Mouse (Mus musculus): ENCODE data around the gene Uckl1.

Gene Uckl1

DNA sequence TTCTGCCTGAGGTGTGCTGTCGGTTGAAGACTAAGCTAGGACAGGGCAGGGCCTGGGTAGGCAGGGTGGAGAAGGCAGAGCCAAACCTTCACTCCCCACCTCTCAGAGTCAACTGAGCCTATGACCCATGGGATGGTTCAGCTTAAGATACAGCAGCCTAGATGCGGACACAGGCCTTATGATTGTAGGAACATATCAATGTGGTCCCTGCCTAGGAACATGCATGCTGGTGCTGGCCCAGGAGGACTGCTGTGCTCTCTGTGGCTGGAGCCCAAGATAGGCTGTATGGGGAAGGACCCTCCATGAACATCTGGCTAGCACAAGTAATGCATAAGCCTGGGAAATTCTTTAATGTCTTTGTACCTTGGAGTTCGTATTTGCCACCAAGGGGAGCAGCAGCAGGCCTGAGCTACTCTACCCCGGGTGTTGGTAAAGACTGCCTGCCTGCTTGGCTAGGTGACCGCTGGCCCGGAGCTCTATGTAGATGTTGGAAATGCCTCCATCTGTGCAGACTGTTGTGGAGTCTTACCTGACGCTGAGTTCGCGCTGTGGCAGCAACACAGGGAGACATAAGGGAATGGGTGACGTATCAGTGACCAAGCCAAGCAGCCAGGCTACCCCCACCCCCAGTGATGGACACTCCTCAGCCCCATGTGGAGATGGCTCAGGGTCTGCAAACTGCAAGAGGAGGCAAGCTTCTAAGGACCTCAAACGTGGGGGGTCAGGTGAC lies 12.6 kb downstream of the Uckl1 start:
- DNase-seq, result peak in 1 of 2 experiments; percentile 44

DNA sequence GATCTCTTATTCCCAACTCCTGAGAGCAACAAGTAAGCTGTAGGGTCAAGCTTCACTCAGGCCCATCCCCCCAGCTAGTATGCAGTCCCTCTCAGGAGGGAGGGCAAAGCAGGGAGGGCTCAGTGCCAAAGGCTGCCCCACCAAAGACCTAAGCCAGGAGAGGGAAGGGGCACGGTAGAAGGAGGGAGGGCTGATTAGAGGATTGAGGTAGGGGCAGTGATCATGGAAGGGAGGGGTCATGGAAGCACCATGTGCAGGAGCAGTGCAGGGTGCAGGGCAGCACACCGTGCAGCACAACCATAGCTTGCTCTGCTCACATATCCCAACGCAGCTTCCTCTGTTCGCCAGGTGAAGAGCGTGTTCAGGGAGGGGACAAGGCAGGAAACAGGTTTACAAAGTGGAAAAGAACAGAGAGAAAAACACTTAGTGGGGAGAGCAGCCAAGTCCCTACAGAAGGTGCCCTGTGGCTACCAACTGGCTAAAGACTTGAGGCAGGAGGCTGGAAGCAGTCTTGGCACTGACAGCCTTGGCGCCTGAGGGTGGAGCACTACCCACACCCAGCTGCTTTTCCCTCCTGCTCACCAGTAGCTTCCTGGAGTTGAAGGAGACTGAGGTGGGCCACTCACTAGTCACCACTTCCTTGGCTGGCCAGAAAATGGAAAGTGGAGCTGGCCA lies 13.6 kb downstream of the Uckl1 start:
- peak; percentile 78 to 80 for DNase-seq

DNA sequence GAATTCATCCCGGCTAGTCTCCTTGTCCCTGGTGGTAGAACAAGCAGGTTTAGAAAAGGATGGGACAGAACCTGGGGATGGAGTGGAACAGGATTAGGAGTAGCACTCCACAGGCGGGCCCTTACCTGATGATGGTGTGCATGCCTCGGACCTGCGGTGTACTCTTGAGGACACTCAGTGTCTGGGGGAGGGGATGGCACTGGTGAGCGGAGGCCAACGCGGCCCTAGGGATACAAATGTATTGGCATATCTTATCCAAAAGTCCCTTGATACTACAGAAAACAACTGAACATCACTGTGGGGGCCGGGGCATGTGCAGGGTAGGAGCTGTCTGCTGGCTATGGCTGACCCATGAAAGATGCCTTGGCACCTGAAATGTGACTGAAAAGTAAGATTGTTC lies 14.3 kb downstream of the Uckl1 start:
- no peak for DNase-seq

DNA sequence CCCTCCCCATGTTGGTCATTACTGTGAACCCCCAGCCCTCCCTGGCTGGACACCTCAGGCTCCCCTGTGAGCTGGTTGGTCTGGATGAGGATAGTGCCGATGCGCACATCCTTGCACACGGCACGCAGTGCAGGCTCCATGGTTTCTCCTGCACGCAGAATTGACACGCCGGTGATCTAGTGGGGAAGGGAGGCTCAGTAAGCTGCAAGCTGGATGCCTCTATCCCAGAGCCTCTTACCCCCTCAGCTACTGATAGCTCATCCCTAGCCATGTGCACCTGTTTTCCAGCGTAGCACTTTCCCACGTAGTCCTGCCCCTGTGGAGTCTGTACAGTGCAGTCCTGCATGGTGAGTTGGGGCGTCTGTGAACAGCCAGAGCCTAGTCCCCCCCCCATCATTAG lies 14.8 kb downstream of the Uckl1 start:
- DNase-seq, result no peak

DNA sequence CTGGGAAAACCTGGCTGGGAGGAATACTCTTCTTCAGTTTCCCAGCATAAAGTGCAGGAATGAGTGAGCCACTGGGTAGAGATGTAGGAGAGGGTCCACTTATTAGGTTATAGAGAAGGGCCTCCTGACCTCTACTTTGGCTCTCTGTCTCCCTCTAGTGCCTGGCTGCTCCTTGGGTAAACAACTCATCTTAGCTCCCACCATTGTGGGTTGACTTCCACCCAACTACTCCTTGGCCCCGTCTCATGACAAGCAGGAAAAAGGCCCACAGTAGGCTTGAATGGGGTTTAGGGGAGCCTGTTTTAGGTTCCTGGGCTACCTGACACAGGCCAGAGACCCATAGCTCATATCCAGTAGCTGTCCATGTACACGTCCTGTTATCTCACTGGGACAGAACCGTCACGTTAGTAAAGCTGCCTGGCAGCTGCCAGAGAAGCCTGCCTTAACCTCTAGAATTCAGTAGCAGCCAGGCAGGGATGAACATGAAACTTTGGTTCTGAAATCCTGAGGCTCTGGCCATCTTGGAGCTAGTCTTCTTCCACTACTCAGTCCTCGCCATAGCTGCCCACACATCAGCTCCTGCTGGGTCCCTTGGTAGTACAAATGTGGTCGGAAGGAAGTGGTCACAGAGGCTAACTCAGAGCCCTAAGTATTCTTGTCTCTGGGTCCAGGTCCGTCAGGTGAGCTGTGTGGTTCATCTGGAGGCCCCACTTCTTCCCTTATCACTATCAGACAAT lies 16.3 kb downstream of the Uckl1 start:
- DNase-seq, result peak; percentile 59 to 79

DNA sequence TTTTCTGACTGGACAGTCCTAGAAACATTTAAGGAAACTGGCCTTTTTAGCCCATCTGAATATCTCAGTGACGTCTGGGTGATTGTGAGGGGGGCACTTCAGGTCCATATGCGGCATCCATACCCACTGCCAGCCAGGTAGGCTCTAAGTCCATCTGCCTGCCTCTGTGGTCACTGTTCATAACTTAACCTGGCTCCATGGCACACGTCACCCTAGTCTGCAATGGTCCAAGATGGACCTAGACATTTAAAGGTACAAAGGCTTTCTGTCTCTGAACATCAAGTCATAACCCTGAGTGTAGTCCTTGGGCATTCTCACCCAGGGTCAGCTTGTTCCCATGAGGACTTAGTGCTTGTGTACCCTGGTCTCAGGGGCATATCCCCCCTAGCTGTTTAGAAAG lies 17.4 kb downstream of the Uckl1 start:
- no peak for DNase-seq

DNA sequence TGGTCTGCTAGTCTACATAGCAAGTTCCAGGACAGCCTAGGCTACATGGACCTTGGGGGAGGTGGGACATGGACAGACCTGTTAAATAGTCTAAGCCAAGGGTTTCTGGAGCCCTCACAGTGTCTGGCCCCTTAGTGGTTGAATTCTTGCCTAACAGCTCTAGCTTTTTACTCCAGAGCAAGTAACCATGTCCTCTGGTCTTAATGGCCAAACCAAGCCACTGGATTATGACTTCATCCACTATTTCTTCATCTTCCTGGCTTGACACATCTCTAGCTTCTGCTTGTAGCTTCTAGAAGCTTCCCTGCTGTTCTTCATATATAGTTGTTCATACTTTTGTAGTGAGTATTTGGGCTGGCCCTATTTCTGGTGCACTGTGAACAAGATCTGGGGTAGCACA lies 30.9 kb downstream of the Uckl1 start:
- no peak for DNase-seq

DNA sequence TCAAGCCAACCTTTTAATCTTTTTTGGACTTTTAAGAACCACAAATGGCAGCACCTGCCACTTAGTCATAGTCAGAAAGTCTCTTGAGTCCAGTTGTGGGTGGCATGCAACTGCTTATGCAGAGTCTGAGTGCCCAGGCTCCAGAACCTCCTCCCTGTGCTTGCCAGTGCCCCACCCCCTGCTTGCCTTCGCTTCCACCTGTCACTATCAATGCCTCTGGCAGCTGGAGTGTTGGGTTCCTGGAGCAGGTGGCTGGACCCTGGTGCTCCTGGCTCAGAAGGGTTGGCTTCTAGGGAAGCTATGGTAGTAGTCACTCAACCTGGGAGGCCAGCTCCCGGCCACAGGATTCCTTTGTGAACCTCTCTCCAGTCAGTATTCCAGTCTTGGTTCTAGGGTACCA lies 34.5 kb downstream of the Uckl1 start:
- no peak for DNase-seq

DNA sequence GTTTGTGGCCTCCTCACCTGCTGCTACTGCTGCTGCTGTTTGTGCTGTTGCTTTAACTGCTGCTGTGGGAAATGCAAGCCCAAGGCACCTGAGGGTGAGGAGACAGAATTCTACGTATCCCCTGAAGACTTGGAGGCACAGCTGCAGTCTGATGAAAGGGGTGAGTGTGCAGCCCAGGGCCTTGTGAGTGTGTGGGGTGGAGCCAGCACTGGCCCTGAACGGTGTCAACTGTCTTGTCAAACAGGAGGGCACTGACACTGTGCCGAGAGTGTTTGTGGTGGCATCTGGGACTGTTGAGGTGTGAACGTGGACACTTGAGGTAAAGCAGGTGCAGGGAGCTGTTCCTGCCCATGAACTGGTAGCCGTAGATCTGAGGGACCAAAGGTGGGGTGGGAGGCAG lies 36.0 kb downstream of the Uckl1 start:
- no peak for DNase-seq

DNA sequence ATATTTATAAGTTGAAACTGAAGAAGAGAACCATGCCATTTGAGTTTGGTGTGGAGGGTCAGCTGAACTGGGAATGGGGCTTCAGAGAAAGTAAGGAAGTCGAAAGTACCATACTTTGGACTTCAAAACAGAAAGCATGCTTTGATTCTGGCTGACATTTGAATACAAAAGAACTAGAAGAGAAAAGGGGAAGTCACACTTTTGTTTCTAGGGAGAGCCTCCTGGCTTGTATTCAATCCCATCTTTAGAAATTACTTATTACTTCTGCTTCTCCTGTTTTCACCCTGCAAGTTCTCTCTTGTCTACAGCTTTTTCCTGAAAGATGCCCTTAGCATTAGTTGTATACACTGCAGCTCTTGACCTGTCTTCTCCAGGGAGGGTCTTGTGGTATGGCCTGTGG lies 36.5 kb downstream of the Uckl1 start:
- DNase-seq, result no peak

DNA sequence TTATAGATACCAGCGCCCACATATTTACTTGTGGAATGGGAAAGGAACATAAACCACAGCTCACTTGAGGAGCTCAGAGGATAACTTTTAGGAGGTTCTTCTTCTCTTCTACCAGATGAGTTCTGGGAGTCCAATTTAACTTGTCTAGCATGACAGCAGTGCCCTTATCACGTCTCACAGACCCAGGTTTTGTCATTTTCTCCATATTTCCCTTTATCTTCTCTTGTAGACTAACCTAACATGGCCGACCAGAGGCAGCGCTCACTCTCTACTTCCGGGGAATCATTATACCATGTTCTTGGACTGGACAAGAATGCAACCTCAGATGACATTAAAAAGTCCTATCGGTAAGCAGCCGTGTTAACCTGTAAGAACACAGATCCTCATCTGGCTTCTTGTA lies 38.5 kb downstream of the Uckl1 start:
- no peak for DNase-seq

DNA sequence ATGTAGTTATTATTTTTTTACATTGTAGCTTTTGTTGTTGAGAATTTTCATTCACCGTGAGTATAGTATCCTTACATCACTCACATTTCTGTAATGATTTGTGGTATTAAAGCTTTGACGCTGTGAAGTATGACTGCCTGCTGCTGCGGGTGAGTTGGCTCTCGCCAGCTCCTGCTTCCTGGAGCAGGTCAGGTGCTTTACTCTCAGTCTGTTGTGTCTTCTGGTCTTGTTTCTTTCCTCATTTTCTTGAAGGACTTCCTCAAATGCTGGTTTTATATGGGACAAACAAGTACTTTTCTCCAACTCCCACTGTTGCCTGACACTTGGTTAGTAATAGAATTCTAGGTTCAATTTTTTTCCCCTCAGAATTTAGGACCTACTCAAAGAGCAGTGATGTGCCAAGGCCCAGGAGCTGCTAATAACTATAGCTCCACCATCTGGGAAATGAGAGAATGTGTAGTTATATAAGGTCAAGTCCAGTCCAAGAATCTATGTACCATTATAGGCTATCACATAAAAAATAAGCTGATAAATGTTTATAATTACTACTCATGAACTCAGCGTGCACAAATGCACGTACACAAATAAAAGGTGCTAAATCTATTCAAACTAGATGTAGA lies 42.8 kb downstream of the Uckl1 start:
- no peak for DNase-seq

DNA sequence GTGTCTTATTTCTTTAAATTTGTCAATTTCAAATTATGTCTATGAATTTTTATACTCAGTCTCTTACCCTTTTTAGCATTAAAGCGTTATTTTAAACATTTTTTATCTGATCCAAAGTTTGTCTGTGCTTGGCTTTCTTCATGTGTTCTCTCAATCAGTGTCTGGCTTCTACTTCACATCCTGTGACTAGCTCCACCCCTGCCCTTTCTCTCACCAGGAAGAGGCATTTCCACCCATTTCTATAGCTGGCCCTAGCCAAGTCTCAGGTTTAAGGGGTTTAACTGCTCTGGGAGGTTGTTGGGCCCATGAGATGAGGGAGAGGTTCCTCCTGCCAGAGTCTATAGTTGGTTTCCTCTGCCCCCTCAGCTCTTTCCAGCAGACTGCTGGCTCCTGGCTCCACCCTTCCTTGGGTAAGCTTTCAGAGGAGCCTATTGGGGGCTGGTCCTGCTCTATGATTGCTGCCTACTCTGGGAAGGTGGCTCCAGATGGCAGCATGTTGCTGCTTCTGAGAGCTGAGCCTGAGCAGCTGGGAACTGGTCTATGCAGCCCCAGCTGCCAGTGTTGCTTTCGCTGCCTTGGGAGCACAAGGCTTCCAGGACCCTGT lies 47.1 kb downstream of the Uckl1 start:
- peak; percentile 51 to 54 for DNase-seq

DNA sequence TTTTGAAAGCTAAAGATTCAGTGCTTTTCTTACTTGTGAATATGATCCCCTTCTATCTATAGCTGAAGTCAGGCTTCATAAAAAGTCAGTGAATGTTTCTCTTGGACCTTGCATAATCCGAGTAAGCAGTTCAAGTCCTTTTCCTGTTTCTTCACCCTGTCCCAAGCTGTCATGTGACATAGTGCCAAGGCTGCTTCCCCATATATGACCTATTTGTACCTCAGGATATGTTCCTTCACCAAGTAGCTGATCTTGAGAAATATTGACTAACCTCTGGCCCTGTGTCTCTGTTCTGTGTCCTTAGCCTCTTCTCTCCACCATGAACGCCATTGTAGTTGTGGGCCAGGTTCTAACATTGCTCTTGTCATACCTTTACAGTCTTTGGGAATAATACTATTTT lies 48.3 kb downstream of the Uckl1 start:
- no peak for DNase-seq

DNA sequence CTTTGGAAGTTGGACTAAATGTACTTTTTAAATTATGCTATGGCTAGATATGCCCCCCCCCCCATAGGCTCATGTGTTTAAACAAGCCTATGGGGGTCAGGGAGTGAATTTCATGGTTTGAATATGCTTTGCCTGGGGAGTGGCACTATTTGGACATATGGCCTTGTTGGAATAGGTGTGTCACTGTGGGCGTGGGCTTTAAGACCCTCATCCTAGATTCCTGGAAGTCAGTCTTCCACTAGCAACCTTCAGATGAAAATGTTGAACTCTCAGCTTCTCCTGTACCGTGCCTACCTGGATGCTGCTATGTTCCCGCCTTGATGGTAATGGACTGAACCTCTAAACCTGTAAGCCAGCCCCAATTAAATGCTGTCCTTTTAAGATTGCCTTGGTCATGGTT lies 52.1 kb downstream of the Uckl1 start:
- DNase-seq, result no peak

DNA sequence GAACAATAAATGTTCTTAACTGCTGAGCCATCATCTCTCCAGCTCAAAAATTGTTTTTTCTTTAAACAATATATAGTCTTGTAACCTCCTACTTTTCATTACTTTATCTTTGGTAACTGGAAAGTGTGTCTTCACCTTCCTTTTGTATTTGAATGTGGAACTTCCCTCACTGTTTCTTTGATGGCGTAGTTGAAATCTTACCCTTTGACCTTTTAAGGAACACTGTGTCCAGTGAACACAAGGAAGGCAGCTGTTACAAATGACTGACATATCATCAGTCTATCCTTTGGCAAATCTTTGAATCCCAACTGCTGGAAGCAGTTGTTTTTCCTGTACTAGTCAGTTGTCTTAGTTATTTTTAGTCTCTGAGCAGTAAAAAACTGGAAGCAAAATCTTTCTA lies 55.6 kb downstream of the Uckl1 start:
- DNase-seq, result no peak

DNA sequence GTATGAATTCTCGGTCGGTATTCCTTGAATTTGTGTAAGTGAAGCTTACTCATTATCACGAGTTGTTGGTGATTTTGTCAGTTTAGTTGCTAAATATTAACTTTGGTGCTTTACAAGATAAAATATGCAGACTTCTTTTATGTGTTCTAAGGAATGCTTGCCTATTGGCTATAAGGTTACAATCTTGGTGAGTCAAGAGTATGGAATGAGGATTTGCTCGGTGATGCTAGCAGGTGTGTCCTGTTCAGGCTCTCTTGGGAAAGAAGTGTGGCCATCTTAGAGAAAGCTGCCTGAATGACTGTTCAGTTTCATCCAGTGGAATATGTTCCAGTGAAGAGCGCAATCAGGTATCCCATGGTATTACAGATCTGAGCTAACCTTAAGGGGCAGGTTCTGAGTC lies 59.2 kb downstream of the Uckl1 start:
- DNase-seq, result no peak

DNA sequence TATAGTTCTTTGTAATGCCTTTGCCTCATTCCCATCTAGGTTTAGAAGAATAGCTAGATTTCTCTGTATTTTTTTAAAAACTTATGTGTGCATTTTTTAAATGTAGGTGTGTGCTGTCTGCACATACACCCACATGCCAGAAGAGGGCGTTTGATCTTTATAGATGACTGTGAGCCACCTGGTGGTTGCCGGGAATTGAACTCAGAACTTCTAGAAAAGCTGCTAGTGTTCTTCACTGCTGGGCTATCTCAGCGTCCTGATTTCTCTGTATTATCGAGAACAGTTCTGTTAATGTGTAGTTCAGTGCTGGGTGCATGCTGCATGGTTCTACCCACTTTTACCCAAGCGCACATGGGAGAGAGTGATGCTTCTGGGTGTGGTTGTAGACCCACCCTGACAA lies 61.9 kb downstream of the Uckl1 start:
- DNase-seq, result peak; percentile 41 to 67

DNA sequence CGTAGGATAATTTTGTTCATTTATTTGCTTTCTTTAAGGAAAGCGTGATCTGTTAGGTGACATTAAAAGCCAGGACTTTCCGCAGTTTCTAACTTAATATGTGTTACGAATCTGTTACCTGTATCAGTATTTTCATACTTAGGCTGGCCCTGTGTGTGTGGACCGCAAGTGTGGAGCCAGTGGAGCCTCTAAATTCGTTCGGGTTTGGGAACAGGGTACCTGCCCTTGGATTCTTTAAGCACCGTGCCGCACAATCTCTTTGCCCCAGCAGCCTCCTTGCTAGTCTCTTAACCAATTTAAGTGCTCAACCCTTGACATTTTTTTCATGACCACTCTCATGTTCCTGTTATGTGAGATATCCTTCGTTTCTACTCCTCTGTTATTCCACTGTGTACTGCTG lies 63.2 kb downstream of the Uckl1 start:
- DNase-seq, result no peak

DNA sequence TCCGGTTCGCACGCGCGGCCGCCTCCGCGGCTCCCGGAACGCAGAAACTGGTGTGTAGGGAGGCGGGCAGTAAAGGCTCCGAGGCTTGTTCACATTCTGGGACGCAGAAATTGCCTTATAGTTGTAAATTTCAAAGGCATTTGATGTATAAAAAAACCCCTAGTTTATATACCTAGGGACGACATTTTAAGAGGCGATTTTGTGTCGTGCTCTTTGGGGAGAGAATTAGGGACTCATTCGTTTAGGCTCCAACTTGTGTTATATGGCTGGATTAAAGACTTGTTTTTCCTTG lies 63.8 kb downstream of the Uckl1 start:
- no peak for DNase-seq

DNA sequence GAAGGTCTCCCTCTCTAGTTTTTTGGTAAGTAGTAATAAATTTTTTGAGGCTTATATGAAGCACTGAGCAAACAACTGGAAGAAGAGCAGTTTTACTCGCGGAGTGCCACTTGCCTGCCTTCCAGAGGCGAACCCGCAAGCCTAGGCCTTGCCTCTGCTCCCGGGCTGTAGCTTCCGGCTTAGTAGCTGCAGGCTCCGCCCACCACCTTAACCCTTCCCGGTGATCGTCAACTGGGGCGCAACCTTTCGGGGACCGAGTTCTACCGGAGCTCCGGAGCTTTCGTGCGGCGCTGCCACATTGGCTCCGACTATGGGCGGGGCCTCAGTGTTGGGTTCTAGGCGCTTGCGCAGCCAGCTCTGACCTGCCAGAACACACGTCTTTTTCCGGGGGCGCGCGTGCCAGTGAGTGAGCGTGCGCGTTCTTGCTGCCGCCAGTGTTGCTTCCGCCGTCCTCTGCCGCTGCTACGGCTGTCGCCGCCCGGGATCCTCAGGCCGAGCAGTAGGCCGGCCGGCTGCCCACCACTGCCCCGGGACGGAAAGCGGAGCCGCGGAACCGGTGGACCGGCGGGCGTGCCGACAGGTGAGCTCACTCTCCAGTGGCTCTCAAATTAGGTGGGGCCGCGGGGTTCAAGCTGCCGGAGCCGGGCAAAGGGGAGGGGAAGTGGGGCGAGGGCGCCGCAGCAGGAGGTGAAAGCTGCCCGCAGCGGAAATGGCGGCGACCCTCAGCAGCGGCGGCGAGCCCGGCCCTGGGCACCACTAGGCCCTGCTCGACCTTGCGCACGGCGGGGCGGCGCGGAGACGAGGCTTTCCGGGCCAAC lies 64.4 kb downstream of the Uckl1 start, which contains the start of gene Dnajc5:
Gene Dnajc5 (plus strand): TSS at position 368 of the 818 bp plus-strand sequence.
- peak; percentile 97 to 98 for DNase-seq

DNA sequence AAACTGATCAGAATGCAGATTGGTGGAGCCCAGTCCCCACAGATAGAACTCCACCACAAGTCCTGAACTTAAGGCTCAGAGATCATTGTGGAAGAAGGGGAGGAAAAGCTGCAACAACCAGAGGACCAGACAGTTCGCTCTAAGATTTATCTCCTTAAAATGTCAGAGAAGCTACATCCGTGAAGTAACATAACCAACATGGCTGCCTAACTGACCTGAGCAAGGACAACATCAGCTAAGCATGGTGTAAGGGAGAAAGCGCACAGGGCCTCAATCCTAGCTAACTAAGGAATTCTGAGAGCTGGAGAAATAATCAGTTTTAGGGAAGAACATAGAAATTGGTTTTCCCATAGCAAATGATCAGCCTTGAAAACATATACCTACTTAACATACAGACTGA lies 65.5 kb downstream of the Uckl1 start:
- DNase-seq, result no peak
